Mouse (Mus musculus) cortical plate, adult 2 months (tissue): Measurements from ENCODE around the gene Gm26992.
A peak's percentile ranks its signal among the peaks of the same experiment; 100 is the strongest.

ENCODE experiments used
- CTCF ChIP-seq: fragments of 200-500 bp; IDR thresholded peaks from 2 replicates; pipeline ENCODE4 v1.5.1; 2011; ENCODE audit warnings: mild to moderate bottlenecking, control low read depth, low read length; ENCODE audit not compliant: insufficient read depth; ENCODE audit errors: extremely low read depth
- POLR2A ChIP-seq: fragments of 200-500 bp; IDR thresholded peaks from 2 replicates; pipeline ENCODE4 v1.6.1; 2011; ENCODE audit warnings: mild to moderate bottlenecking, low read length, control low read depth; ENCODE audit not compliant: insufficient read depth; ENCODE audit errors: extremely low read depth

GRCm38 (mm10) chrX:103443755-103444154, 21.9 kb downstream of the Gm26992 start:
- no peak for TF ChIP-seq POLR2A
- TF ChIP-seq CTCF, result peak; percentile 9; the same call in 1 of the 2 replicates
